Mouse (Mus musculus) ES-Bruce4 (cell line): ENCODE data around the gene Smarca2.

Experiments
- CTCF ChIP-seq: IDR thresholded peaks from one replicate; pipeline ENCODE4 v1.8.1; 2011; ENCODE audit warnings: low read depth, low read length
- EP300 ChIP-seq: IDR thresholded peaks from 2 replicates; pipeline ENCODE4 v1.6.1; 2011; ENCODE audit warnings: low read depth, low read length; ENCODE audit not compliant: insufficient read depth
- POLR2A ChIP-seq: IDR thresholded peaks from one replicate; pipeline ENCODE4 v1.8.1; 2011; ENCODE audit warnings: low read length; ENCODE audit not compliant: insufficient read depth

- TF ChIP-seq CTCF (no peak), POLR2A (no peak), EP300 (no peak)
Observed at GRCm38 (mm10) chr19:26753266-26753872, 148.5 kb downstream of the Smarca2 start.
